Mouse (Mus musculus) megakaryocyte, embryonic 14.5 days (primary cell): ENCODE data around the gene Kcnip2.

Experiments used
- FLI1 ChIP-seq: IDR thresholded peaks from 2 replicates; pipeline ENCODE4 v1.6.1; 2012; ENCODE audit warnings: low read length, inconsistent platforms, mixed read lengths
- GATA1 ChIP-seq: IDR thresholded peaks from 3 replicates; pipeline ENCODE4 v1.6.1; 2012; ENCODE audit warnings: mixed read lengths, low read length, inconsistent platforms, borderline replicate concordance

GRCm38 (mm10) chr19:45804593-45805368 lies 11.1 kb downstream of the Kcnip2 start:
- TF ChIP-seq GATA1 (no peak), FLI1 (no peak)
